Mouse (Mus musculus): ENCODE data around the gene F2rl1.

The F2rl1 gene

GRCm38 (mm10) chr13:95524674-95525491 lies at the start of gene F2rl1:
Gene F2rl1, minus strand, starts transcription at chr13:95525227.
- no peak for DNase-seq (ENCODE audit: low spot score in 2 of 2)

DNA sequence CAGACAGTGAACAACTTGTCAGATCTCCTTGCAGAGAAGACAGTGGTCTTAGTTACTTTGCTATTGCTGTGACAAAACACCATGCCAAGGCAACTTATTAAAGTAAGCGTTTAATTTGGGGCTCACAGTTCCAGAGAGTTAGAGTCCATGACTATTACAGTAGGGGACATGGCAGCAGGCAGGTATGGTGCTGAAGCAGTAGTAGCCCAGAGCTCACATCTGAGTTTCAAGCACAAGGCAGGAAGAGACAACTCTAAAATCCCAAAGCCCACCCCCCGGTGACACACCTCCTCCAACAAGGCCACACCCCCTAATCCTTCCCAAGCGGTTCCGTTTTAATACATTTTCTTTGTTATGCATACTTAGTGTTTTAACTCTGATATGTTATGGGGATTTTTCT lies 45.9 kb upstream of the F2rl1 start:
- no peak for DNase-seq (ENCODE audit: low spot score in 2 of 2)

DNA sequence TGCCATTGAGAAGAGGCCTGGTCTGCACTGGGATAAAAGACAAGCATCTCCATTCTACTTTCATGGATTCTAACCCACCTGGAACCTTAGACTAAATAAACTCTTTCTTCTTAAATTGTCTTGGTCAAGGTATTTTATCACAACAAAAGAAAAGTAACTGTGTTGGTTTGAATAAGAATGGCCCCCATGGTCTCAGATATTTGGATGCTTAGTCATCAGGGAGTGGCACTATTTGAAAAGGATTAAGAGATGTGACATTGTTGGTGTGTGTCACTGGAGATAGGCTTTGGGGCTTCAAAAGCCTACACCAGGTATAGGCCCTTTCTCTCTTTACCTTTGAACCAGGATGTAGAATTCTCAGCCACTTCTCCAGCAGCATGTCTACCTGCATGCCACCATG lies 44.3 kb upstream of the F2rl1 start:
- no peak for DNase-seq (ENCODE audit: low spot score in 2 of 2)

DNA sequence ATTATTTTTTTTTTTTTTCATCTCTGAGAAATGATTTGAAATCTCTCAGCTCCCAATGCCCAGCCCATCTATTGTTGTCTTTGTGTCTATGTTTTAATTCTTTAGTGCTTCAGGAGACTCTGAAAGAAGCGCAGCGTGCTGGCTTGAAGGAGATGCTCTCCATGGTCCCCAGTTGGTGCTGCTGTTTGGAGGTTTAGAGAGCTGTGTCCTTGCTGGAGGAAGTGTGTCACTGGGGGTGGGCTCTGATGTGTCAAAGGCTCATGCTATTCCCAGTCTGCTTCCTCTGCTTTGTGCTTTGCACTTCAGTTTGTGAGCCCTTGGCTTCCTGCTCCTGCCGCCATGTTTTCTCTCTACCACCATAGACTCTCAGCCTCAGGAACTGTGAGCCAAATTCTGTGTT lies 43.3 kb upstream of the F2rl1 start:
- no peak for DNase-seq (ENCODE audit: low spot score in 2 of 2)

DNA sequence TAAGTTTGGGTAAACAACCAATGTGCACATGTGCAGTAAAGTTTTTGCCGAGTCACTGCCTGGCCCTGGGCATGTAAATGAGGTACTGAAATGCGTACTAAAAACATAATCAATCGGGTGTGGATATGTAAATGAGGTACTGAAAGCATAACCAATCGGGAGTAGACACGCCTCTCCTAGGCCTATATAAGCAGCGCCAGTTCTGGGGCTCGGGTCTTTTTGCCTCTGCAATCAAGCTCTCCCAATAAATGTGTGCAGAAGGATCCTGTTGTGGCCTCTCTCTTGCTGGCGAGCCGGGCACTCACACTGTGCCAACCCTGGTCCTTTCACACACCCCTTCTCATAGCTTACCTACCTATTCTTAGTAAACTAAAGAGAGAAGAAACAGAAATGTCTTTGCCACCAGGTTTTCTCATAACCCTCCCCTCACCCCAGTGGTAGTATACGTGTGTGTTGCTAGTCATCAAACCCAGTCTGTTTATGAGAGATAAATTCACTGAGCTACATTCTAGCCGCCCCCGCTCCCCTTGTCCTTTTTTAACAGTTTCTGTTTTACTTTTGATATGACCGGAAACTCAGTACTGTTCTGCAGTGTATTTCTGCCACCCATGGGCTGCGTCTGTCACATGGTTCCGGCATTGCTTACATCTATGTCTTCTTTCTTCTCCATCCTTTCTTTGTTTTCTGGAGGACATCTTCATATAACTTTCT lies 42.0 kb upstream of the F2rl1 start:
- DNase-seq (ENCODE audit: low spot score in 2 of 2): no peak

GRCm38 (mm10) chr13:95563693-95564092 lies 38.7 kb upstream of the F2rl1 start:
- peak; percentile 22 to 32 for DNase-seq (ENCODE audit: low spot score in 2 of 2)

- no peak for DNase-seq (ENCODE audit: low spot score in 2 of 2)
These were observed 38.1 kb upstream of the F2rl1 start for GRCm38 (mm10) chr13:95563066-95563610.

GRCm38 (mm10) chr13:95557326-95557725 lies 32.3 kb upstream of the F2rl1 start:
- DNase-seq (ENCODE audit: low spot score in 2 of 2): no peak

DNA sequence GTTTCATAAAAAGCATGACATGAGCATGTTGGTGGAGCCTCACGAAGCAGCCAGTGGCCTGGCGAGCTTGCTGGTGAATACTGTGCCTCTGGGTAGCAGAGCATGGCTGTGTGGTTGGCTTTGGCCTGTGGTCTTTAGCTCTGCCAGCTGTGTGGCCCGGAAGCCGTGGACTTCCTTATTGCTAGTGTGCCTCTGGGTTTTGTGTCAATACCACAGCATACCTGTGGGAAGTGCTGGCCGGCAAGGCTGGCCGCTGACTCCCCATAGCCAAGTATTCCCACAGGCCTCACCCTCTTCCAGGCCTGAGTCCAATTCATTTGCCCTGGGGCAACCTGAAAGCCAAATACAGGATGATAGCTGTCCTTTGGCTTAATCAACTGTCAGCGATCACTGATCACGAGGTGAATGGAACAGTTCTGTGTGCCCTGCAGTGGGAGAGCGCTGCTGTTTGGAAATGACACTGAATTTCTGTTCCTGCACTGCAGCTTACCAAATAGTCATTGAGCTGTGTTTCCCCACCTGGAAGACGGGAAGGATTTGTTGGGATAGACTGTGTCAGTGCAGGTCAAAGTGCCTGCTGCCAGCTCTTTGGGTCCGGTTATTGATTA lies 29.0 kb upstream of the F2rl1 start:
- DNase-seq (ENCODE audit: low spot score in 2 of 2): no peak

DNA sequence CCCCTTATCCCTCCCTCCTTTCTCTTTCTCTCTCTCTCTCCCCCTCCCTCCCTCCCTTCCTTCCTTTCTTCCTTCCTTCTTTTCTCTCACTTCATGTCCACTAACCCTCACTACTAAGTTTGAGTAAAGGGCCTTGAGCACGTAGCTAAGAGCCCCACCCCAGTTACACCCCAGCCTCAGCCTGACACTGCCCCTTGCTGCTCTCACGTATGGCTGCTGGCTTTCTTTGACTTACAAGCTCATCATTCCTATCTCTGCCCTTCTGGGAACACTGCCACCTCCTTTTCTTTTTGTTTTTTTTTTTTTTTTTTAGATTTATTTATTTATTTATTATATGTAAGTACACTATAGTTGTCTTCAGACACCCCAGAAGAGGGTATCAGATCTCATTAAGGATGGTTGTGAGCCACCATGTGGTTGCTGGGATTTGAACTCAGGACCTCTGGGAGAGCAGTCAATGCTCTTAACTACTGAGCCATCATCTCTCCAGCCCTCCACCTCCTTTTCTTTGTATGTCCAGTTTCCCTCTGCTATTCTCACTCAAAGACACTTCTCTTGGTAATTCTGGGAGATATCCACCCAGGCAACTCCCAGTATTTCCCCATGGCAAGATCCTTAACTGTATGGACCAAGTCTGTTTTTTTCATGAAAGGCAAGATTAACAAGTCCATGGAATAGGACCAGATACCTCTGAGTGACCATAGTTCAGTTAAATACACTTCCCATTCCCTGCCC lies 25.8 kb upstream of the F2rl1 start:
- DNase-seq (ENCODE audit: low spot score in 2 of 2): no peak

DNA sequence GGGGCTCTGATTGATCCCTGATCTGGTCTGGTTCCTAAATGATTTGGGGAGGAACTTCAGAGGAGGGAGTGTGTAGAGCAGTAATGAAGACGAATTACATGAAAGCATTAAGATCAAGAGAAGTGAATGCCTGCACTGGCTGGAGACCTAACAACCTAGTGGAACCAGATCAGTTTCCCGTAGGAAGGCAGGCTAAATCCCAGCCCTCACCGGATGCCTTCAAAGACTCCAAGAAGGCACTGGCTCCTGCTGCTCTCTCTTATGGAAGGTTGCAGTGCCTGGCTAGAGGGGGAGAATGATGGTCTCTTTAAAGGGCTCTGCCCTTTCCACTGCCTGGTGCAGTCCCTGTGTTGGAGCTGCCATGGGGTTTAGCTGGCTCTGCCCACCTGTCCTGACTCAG lies 24.4 kb upstream of the F2rl1 start:
- DNase-seq (ENCODE audit: low spot score in 2 of 2): no peak

- DNase-seq (ENCODE audit: low spot score in 2 of 2): no peak
These were observed 23.8 kb upstream of the F2rl1 start for GRCm38 (mm10) chr13:95548856-95549255.

- no peak for DNase-seq (ENCODE audit: low spot score in 2 of 2)
These were observed 23.3 kb upstream of the F2rl1 start for GRCm38 (mm10) chr13:95548291-95548789.

- no peak for DNase-seq (ENCODE audit: low spot score in 2 of 2)
These were observed 22.1 kb upstream of the F2rl1 start for GRCm38 (mm10) chr13:95547090-95547611.

- no peak for DNase-seq (ENCODE audit: low spot score in 2 of 2)
These were observed 21.2 kb upstream of the F2rl1 start for GRCm38 (mm10) chr13:95546251-95546650.

DNA sequence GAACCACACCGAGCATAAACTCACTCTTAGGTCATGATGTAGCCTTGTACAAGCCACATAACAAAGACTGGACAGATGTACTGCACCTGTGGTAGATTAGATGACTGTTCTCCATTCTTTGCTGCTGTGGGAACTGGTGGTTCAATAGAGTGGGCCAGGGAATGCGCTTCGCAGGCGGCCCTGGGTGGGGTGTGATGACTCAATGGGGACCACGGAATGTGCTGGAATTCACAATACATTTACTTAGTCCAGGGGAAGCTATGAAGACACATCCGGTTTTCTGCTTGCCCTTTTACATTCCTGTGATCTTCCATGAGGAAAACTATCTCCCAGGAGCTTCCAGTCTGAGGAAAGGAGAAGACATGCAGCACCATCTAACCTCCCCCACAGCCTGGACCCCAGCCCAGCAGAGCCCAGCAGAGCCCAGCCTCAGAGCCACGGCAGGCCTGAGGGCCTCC lies 20.7 kb upstream of the F2rl1 start:
- no peak for DNase-seq (ENCODE audit: low spot score in 2 of 2)

DNA sequence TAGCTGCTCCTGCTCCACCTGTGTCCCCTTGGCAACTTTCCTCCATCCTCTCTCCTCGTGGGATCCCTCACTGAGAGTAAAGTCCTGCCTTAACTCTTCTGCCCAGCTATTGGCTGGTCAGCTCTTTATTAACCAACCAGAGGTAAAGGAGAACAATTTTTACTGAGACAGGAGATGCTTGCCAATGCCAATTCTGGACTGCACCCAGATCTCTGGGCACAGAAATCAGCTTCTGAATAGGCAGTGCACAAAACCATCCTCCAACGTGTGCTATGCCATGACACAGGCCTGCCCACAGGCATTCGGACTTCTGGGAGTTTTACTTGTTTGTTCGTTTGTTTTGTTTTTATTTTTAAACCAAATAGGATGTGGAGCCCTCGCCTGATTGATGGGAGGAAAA lies 13.0 kb upstream of the F2rl1 start:
- DNase-seq (ENCODE audit: low spot score in 2 of 2): no peak

- no peak for DNase-seq (ENCODE audit: low spot score in 2 of 2)
These were observed 11.1 kb upstream of the F2rl1 start for GRCm38 (mm10) chr13:95536117-95536493.

GRCm38 (mm10) chr13:95535461-95536116 lies 10.6 kb upstream of the F2rl1 start:
- DNase-seq (ENCODE audit: low spot score in 2 of 2): no peak

DNA sequence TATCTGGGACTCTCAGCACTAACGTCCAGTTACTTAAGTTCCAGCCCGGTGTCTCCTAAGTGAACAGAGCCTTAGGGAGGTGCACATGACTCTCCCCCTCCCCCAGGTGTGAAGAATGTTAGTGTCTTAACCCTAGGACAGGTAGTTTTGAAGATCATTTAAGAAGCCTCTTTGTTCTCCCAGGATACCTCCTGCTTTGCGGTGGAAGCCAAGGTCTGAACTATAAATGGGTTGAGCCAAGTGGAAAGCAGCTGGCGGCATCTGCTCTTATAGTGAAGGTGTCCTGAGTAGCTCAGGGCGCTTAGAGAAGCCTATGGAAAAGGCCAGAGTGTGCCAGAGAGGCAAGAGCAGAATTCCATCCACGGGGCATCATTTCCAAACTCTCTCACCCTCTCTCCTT lies 10.0 kb upstream of the F2rl1 start:
- no peak for DNase-seq (ENCODE audit: low spot score in 2 of 2)

- no peak for DNase-seq (ENCODE audit: low spot score in 2 of 2)
These were observed 9.1 kb upstream of the F2rl1 start for GRCm38 (mm10) chr13:95534131-95534561.
